In genomic region chr16:44331154-44331553, GRCm38 (mm10) we compare ENCODE assay signal across 9 mouse cellular contexts. TPM values are rescaled to one million over a fixed set of nuclear protein-coding genes. Genes with fewer than 3 reads are reported as not detected.
DNase-seq lines count a peak whose midpoint lies in the region; ATAC-seq lines count a peak whose summit lies in the region.
"Had no signal": no experiment of that assay in that cellular context is flagged by ENCODE, and none has a peak within 500 bp of the region (broad histone marks: within the 10 kb centered on the region; RNA-seq: fewer than 3 reads in every experiment).

No protein-coding gene starts in this region.

- no peaks in the 10 kb centered on the region for H3K27me3 ChIP-seq in stomach, embryonic 16.5 days (ENCODE audit: control insufficient read depth, insufficient read depth, low read length)
- H3K27me3 ChIP-seq: stomach, embryonic 15.5 days had no signal

- WGBS in stomach, embryonic 16.5 days: 41% methylated on average over 9 of the region's 9 CpGs

- ATAC-seq in stomach, embryonic 16.5 days (ENCODE audit: insufficient read depth, low FRiP score): no peak

- peak overlapping the region; percentile 61; the same call in 1 of the 2 replicates for H3K4me3 ChIP-seq in stomach, embryonic 16.5 days (replicated peaks; ENCODE audit: low read length)

- intact Hi-C loops in left cerebral cortex, postnatal 4 days (cut with DNase I): no loop called here

- H3K4me1 ChIP-seq in stomach, embryonic 16.5 days (ENCODE audit: control insufficient read depth, insufficient read depth, low read length): 0 out of 2 replicates have a peak, but pooled peaks cover 2% of the 10 kb centered on the region

- H3K9ac ChIP-seq in stomach, embryonic 16.5 days (ENCODE audit: low read length): no peak overlapping the region

- H3K9me3 ChIP-seq in stomach, embryonic 16.5 days (replicated peaks; ENCODE audit: control insufficient read depth, low read length): no peaks in the 10 kb centered on the region
- H3K9me3 ChIP-seq: embryonic facial prominence, embryonic 15.5 days; stomach, embryonic 15.5 days had no signal

- H3K27ac ChIP-seq in stomach, embryonic 16.5 days (ENCODE audit: low read length): no peak overlapping the region
- H3K27ac ChIP-seq: embryonic facial prominence, embryonic 15.5 days; stomach, embryonic 15.5 days had no signal

- H3K36me3 ChIP-seq in stomach, embryonic 16.5 days (ENCODE audit: control insufficient read depth, insufficient read depth, low read length): no peaks in the 10 kb centered on the region
- H3K36me3 ChIP-seq: embryonic facial prominence, embryonic 15.5 days; stomach, embryonic 15.5 days had no signal

- DNase-seq in right cerebral cortex, adult 18-20 months: peak; percentile 38
- no peak for DNase-seq in right cerebral cortex, postnatal 36 days (ENCODE audit: low spot score in 2 of 2)
- DNase-seq in embryo, embryonic 10 days (ENCODE audit: low spot score): peak; percentile 26
- peak; percentile 8 for DNase-seq in left cerebral cortex, postnatal 4 days
- no peak for DNase-seq in kidney, adult 18-20 months
- DNase-seq in urinary bladder, postnatal 25 days (ENCODE audit: low spot score): no peak

- H3K4me2 ChIP-seq in stomach, embryonic 16.5 days (ENCODE audit: low read depth, low read length): peak overlapping the region; percentile 95

RNA-seq across cellular contexts. Expression of gene Sidt1, which starts 1.8 kb away (rescaled TPM):
- total RNA-seq in left cerebral cortex, postnatal 4 days (2021): 10 to 100 TPM; 16.0 to 17.9 TPM
- polyA plus RNA-seq in stomach, embryonic 16.5 days (2015; fragmentation: Nextera tagmentation; extraction: Ambion mirVana): 6.8 and 8.7 TPM in 2 replicates

RNA-seq across cellular contexts. Expression of gene Spice1, which starts 15.8 kb away (rescaled TPM):
- total RNA-seq in left cerebral cortex, postnatal 4 days (2021): 10 to 100 TPM; 15.0 to 18.8 TPM
- 28.2 and 32.5 TPM in 2 replicates for polyA plus RNA-seq in stomach, embryonic 16.5 days (2015; fragmentation: Nextera tagmentation; extraction: Ambion mirVana)

Comparison
In these comparisons a context has a peak if more than half of its experiments do, and no peak if none do; other contexts are left out.
1. DNase-seq: peak in right cerebral cortex, adult 18-20 months (single experiment), embryo, embryonic 10 days (single experiment) and left cerebral cortex, postnatal 4 days (single experiment); none in right cerebral cortex, postnatal 36 days (0 of 2), kidney, adult 18-20 months (single experiment) and urinary bladder, postnatal 25 days (single experiment).